Mouse (Mus musculus) heart, postnatal 0 days (tissue): ENCODE measurements around the gene Cdipt. TPM values are rescaled to one million over a fixed set of nuclear protein-coding genes. Genes with fewer than 3 reads are reported as not detected.

Source experiments
- ATAC-seq: fragments of 200-750 bp; cut with Nextera tagmentation; 2 replicates; pipeline ENCODE4 v1.8.0; 2017; ENCODE audit warnings: low read depth, moderate number of reproducible peaks, moderate library complexity; ENCODE audit not compliant: insufficient read depth
- DNase-seq: peaks from one replicate; pipeline ENCODE4 v3.0.0-alpha.2; 2016; ENCODE audit warnings: low spot score
- H3K27ac ChIP-seq: fragments of 300-500 bp; sonication (generic); 2 replicates; pipeline ENCODE4 v1.5.1; 2014; ENCODE audit warnings: low read depth, mild to moderate bottlenecking
- H3K27me3 ChIP-seq: fragments of 300-500 bp; sonication (generic); 2 replicates; pipeline ENCODE4 v1.6.1; 2014; ENCODE audit warnings: low read length, mixed read lengths; ENCODE audit not compliant: control insufficient read depth, insufficient read depth
- H3K36me3 ChIP-seq: fragments of 300-500 bp; sonication (generic); replicated peaks from 2 replicates; pipeline ENCODE4 v1.6.1; 2014; ENCODE audit warnings: low read length, mixed read lengths; ENCODE audit not compliant: control insufficient read depth, insufficient read depth
- H3K4me1 ChIP-seq: fragments of 300-500 bp; sonication (generic); 2 replicates; pipeline ENCODE4 v1.6.1; 2014; ENCODE audit warnings: antibody characterized with exemption; ENCODE audit not compliant: control insufficient read depth, insufficient read depth
- H3K4me2 ChIP-seq: fragments of 300-500 bp; sonication (generic); 2 replicates; pipeline ENCODE4 v1.6.1; 2014; ENCODE audit warnings: low read depth, mild to moderate bottlenecking, low read length, moderate library complexity
- H3K4me3 ChIP-seq: fragments of 300-500 bp; sonication (generic); 2 replicates; pipeline ENCODE4 v1.5.1; 2014; ENCODE audit warnings: low read depth, low read length
- H3K9ac ChIP-seq: fragments of 300-500 bp; sonication (generic); replicated peaks from 2 replicates; pipeline ENCODE4 v1.6.1; 2014; ENCODE audit warnings: low read depth, low read length, mixed read lengths
- H3K9me3 ChIP-seq: fragments of 300-500 bp; sonication (generic); replicated peaks from 2 replicates; pipeline ENCODE4 v1.6.1; 2016; ENCODE audit warnings: low read length; ENCODE audit not compliant: control insufficient read depth
- CTCF ChIP-seq: IDR thresholded peaks from 2 replicates; pipeline ENCODE4 v1.5.1; 2016; ENCODE audit warnings: antibody characterized with exemption, control low read depth, low read depth
- EP300 ChIP-seq: IDR thresholded peaks from 2 replicates; pipeline ENCODE4 v1.6.1; 2016; ENCODE audit warnings: antibody characterized with exemption, low read depth
- WGBS: fragments of 180-500 bp; shearing (Covaris S2); extraction: QIAGEN DNeasy Blood & Tissue Kit; methylation state at CpG from one replicate; pipeline ENCODE4 v1.1.7; 2014; 5-methylcytosine and 5-hydroxymethylcytosine counted together
- polyA plus RNA-seq: library from polyadenylated mRNA; unstranded; fragments of >200 nt; fragmentation: Nextera tagmentation; extraction: Ambion mirVana; gene quantifications from 2 replicates; pipeline ENCODE4 v1.2.1, GENCODE M21; 2015
- total RNA-seq: library from RNA; depleted of rRNA; stranded (reverse); fragments of >200 nt; gene quantifications from 2 replicates; pipeline ENCODE4 v1.2.3, GENCODE M21; 2014; ENCODE audit warnings: low replicate concordance

Gene Cdipt
- total and polyA plus RNA-seq, 2 experiments from 2014 or later, result 67.5 to 135 TPM

DNA sequence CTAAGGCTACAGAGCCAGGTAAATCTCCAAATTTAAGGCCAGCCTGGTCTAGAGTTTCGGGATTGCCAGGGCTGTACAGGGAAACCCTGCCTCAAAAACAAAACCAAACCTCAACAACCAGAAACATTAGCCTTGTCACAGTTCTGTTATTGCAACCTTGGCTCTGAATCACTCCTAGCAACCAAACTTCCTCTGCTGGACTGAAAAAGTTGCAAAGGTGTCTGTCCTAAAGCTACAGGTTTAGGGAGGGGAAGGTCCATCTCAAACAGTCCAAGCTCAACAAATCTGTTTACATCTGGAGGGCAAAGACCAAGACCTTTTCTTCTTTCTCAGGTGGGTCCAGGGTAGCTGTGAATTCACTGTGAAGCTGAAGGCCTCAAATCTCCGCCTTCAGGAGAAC is 35.3 kb downstream of the Cdipt start:
- H3K27ac ChIP-seq, result no peak overlapping the region
- TF ChIP-seq EP300 (no peak), CTCF (no peak)
- no peak overlapping the region for H3K4me2 ChIP-seq
- ATAC-seq (no peak), DNase-seq (no peak)
- H3K9me3 ChIP-seq, result no peaks in the 10 kb centered on the region
- no peak overlapping the region for H3K4me3 ChIP-seq
- no peak overlapping the region for H3K9ac ChIP-seq
- H3K27me3 ChIP-seq, result no peaks in the 10 kb centered on the region
- WGBS, result 96% methylated on average over 2 of the region's 2 CpGs
- H3K4me1 ChIP-seq, result peaks cover 28% of the 10 kb centered on the region
- H3K36me3 ChIP-seq, result 0 out of 2 replicates have a peak, but pooled peaks cover 10% of the 10 kb centered on the region

- TF ChIP-seq EP300, result no peak
- TF ChIP-seq CTCF, result no peak
- Histone ChIP-seq H3K9ac (no peak overlapping the region), H3K4me3 (no peak overlapping the region), H3K9me3 (no peaks in the 10 kb centered on the region), H3K27ac (no peak overlapping the region), H3K4me1 (peaks cover 25% of the 10 kb centered on the region), H3K4me2 (no peak overlapping the region), H3K27me3 (no peaks in the 10 kb centered on the region), H3K36me3 (0 out of 2 replicates have a peak, but pooled peaks cover 10% of the 10 kb centered on the region)
- DNase-seq (no peak), ATAC-seq (no peak)
- WGBS, result 76% methylated on average over 2 of the region's 2 CpGs
Measured at GRCm38 (mm10) chr7:127011717-127012116, 36.0 kb downstream of the Cdipt start.

DNA sequence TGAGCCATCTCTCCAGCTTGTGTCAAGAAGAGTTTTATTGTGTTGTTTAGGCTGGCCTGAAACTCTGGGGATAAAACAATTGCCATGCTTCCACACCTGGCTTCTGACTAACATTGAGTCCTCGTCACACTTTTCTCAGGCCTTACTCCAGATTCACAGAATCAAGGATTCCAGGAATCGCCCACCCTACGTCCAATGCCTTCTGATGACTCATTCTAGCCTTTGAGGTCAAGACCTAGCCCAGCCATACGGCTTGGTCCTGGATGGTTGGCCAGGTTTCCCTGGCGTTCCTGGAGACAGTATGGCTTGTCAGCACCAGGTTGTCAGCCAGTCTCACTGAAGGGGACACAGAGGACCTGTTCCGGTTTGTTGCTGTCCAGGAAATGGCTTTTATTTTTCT is 36.7 kb downstream of the Cdipt start:
- DNase-seq, result no peak
- Histone ChIP-seq H3K4me2 (no peak overlapping the region), H3K27ac (no peak overlapping the region), H3K9me3 (no peaks in the 10 kb centered on the region), H3K36me3 (0 out of 2 replicates have a peak, but pooled peaks cover 10% of the 10 kb centered on the region), H3K4me3 (no peak overlapping the region), H3K27me3 (no peaks in the 10 kb centered on the region), H3K9ac (no peak overlapping the region), H3K4me1 (peaks cover 25% of the 10 kb centered on the region)
- TF ChIP-seq EP300 (no peak), CTCF (no peak)
- 72% methylated on average over 6 of the region's 6 CpGs for WGBS
- ATAC-seq, result no peak

DNA sequence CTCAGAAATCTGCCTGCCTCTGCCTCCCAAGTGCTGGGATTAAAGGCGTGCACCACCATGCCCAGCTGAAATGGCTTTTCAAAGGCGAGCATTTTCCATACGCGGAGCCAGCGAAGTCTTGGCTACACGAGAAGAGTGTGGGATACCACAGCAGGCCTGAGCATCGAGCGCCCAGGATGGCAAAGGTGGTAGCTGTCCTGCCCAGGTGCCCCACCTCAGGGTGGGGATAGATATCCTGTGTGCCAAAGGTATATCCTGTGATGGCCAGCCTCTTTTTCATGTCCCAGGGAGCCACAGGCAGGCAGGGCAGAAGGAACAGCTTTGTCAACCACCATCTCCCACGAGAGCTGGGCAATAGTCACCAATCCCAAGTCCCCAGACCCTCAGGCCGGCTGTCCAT is 37.1 kb downstream of the Cdipt start:
- Histone ChIP-seq H3K9me3 (no peaks in the 10 kb centered on the region), H3K9ac (no peak overlapping the region), H3K27me3 (no peaks in the 10 kb centered on the region), H3K4me1 (peaks cover 25% of the 10 kb centered on the region), H3K4me3 (no peak overlapping the region), H3K4me2 (no peak overlapping the region), H3K36me3 (0 out of 2 replicates have a peak, but pooled peaks cover 10% of the 10 kb centered on the region), H3K27ac (no peak overlapping the region)
- DNase-seq (no peak), ATAC-seq (no peak)
- no peak for TF ChIP-seq CTCF
- TF ChIP-seq EP300, result no peak
- 97% methylated on average over 10 of the region's 10 CpGs for WGBS

DNA sequence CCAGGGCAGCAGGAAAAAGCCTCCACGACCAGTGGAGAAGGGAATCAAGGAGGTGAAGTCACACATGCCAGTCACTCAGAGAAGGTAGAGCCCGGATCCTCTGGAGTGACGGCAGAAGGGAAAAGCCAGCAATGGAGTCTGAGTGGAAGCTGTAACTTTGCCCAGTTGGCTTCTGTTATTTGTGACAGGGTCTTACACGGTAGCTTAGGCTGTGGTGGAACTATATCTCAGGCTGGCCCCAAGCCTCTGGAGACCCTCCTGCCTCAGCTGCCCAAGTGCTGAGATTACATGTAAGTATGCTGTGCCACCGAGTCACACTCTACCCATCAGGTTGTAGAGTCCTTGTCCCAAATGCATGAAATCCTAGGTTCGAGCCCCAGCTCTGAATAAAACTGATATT is 37.7 kb downstream of the Cdipt start:
- Histone ChIP-seq H3K4me3 (peak overlapping the region; percentile 61), H3K9me3 (no peaks in the 10 kb centered on the region), H3K4me1 (peaks cover 21% of the 10 kb centered on the region), H3K27me3 (no peaks in the 10 kb centered on the region), H3K27ac (no peak overlapping the region), H3K4me2 (peak overlapping the region; percentile 75), H3K9ac (no peak overlapping the region), H3K36me3 (0 out of 2 replicates have a peak, but pooled peaks cover 10% of the 10 kb centered on the region)
- ATAC-seq, result no peak
- 91% methylated on average over 6 of the region's 6 CpGs for WGBS
- DNase-seq, result no peak
- TF ChIP-seq CTCF, result no peak
- no peak for TF ChIP-seq EP300

GRCm38 (mm10) chr7:127014320-127014719 is 38.6 kb downstream of the Cdipt start, which contains the start of gene Mvp:
Gene Mvp (minus strand): TSS chr7:127014621.
- 0 out of 2 replicates have a peak, but pooled peaks cover 10% of the 10 kb centered on the region for H3K36me3 ChIP-seq
- DNase-seq (peak; percentile 77), ATAC-seq (no peak)
- WGBS, result 11% methylated on average over 11 of the region's 11 CpGs
- H3K4me2 ChIP-seq, result peak within 1 kb of the TSS; percentile 75
- H3K9me3 ChIP-seq, result no peaks in the 10 kb centered on the region
- peak within 1 kb of the TSS; percentile 63; the same call in 1 of the 2 replicates for H3K27ac ChIP-seq
- no peaks in the 10 kb centered on the region for H3K27me3 ChIP-seq
- peak within 1 kb of the TSS; percentile 63 for H3K9ac ChIP-seq
- peak within 1 kb of the TSS; percentile 61 for H3K4me3 ChIP-seq
- peaks cover 13% of the 10 kb centered on the region for H3K4me1 ChIP-seq
- no peak for TF ChIP-seq CTCF
- no peak for TF ChIP-seq EP300
